Mouse (Mus musculus): ENCODE measurements around the gene Vwa8.

GRCm38 (mm10) chr14:79180078-79180730, 331.4 kb downstream of the Vwa8 start:
- TF ChIP-seq CTCF (IDR thresholded peaks at IDR 0.05; ENCODE audit: control insufficient read depth, insufficient read depth, insufficient read length) = no peak
- no peak for TF ChIP-seq MAX (IDR thresholded peaks at IDR 0.05)
